Mouse (Mus musculus) fat pad, adult 2 months (tissue): ENCODE results near the gene Tbc1d16.

Experiments
- DNase-seq: peaks from one replicate; pipeline ENCODE4 v3.0.0-alpha.2; 2011; ENCODE audit warnings: low read depth, low spot score; ENCODE audit errors: extremely low read depth

Gene Tbc1d16

DNA sequence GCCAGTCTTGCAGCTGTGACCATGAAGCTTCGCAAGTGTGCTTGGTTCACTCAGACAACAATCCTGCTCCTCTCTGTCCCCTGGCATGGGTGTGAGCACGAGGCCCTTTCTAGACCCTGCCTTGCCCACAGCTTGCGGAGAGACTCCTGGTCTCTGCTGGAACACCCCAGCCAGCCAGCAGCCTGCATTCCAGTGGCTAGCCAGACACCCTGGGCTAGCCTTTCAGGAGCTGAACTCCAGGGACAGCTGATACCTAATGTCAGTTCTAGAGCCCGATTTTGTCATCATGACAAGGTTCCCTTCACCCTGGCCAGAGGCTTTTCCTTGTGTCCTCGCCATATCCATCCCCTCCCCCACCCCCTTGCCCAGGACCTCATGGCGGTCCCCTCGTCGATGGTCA, 81.1 kb downstream of the Tbc1d16 start:
- no peak for DNase-seq

DNA sequence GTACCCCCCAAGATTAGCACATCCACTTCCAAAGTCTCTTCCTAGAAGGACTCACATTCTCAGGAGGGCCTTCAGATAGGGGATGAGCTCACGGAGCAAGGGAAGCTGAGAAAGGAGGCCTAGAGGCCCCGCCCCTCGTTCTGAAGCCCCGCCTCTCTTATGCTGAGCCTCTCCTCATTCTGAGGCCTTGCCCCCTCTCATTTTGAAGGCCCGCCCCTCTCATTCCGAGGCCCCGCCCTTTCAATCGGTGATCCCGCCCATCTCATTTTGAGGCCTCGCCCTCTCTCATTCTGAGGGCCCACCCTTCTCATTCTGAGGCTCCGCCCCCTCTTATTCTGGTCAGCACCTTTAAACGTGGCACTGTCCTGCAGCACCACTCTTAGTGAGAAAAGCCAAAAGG, 82.2 kb downstream of the Tbc1d16 start:
- DNase-seq, result no peak

DNA sequence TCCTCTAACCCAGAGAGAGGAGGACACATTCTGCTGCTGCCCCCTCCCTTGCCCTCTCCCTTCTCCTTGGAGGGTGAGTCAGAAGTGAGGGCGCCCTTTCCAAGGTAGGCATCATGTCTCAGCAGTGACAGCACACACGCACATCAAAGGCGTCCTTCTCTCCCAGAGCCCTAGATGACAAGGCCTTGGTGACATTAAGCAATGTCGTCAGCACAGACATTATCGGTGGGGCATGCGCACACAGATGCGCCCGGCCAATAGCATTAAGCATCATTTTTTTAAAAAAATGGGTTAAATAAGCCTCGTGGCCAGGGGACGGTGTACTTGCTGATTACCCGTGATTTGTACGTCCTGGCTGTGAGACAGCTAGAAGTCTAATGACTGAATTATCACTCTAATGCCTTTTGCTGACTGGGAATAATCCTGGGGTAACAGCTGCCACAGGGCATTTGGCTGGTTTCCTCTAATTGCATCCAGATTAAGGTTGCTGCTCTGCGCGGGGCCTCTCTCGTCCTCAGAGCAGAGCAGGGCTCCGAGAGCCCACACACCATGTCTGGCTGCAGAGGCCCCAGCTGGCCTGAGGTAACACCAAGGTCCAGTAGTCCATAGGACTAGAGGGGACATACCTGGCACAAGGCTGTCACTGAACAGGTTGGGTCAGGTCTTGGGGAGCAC, 83.4 kb downstream of the Tbc1d16 start:
- no peak for DNase-seq

DNA sequence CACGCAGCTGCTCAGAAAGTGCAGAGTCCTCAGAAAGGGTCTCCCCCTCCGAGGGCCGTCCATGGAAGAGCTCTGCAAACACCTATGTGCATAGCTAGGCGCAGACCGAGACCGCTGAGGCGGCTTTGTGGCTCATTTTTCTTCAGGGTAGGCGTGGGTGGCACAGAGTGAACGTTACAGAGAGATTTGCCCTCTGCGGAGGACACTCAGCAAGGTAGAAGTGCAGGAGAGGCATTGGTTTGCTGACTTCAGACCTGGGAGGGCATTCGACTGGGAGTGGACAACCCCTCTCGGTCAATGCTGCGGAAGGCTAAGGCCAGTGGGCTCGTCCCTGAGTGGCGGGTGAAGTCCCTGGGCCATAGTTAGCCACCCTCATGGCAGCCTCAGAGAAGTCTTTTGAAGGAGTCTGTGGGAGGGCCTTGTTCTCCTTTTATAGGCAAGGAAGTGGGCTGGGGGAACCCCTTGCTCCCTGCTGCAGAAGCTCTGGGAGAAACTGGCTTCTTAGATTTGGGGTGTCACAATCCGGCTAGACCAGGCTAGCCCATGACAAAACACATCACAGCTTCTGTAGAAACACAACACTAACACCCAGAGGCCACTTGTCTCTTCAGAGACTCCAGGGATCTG, 84.8 kb downstream of the Tbc1d16 start:
- no peak for DNase-seq

DNA sequence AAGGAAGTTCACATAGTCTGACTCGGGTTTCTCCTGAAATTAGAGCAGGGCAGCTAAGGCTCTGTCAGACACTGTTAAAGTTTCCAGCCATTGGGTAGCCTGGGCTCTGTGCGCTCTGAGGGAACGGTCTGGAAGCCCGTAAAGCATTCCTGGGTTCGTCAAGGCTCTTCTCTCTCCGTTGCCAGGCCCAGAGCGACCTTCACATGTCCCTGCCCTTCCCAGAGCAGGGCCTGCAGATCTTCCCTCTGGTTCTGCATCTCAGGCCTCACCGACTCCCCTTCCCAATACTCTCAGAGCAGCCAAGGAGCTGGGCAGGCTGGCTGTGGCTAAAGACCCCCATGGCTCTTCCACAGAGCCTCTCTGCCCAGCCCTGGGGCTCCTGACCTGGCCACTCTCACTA, 85.7 kb downstream of the Tbc1d16 start:
- no peak for DNase-seq

DNA sequence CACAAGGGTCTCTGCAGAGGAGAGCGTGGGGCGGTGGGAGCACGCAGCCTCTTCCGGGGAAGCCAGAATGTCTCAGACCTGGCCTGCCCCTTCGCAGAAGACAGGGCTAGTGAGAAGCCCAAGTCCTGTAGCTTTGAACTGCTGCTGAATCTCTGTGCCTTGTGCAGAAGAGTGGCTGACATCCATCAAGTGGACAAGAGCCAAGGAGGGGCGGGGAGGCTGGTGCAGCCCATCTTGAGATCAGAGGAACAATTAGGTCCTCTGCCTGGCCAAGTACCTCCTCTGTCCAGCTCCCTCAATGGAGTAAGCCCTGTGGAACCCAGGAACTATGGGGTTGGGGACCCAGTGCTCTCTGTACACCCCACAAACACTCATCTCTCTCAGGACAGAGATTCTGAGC, 89.3 kb downstream of the Tbc1d16 start:
- DNase-seq, result no peak

DNA sequence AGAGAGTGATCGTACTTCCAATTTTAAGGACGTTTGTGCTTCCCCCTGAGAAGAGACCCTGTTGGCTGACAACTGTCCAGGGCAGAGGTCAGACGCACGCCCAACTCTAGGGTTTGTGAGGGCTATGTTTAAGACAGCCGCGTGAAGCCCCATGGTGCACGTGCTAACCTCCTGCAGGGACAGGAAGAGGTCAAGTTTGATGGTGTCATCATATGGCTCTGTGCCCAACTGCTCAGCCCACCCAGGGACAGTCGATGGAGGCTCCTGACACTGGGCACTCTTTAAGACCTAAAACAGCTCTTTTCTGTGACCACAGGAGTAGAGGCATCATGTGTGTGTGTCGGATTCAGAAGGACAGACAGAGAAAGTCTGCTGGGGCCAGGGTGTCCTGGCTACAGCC, 90.1 kb downstream of the Tbc1d16 start:
- DNase-seq, result no peak

DNA sequence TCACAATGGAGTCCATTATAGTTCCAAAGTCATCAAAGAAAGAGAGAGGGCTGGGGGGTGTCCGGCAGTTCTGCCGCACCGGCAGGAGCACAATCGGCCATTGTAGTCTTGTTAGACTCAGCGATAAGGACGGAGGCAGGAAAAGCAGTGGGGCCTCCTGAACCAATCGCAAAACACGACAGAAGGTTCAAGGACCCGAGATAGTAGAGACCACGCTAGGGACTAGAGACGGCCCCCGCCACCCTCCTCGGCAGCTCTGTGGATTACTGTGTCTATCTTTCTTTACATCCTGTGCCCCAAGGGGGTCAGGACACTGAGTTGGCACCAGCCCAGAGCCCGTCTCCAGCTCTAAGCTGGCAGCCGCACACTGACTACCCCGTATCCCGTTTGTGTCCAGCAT, 93.7 kb downstream of the Tbc1d16 start:
- no peak for DNase-seq

DNA sequence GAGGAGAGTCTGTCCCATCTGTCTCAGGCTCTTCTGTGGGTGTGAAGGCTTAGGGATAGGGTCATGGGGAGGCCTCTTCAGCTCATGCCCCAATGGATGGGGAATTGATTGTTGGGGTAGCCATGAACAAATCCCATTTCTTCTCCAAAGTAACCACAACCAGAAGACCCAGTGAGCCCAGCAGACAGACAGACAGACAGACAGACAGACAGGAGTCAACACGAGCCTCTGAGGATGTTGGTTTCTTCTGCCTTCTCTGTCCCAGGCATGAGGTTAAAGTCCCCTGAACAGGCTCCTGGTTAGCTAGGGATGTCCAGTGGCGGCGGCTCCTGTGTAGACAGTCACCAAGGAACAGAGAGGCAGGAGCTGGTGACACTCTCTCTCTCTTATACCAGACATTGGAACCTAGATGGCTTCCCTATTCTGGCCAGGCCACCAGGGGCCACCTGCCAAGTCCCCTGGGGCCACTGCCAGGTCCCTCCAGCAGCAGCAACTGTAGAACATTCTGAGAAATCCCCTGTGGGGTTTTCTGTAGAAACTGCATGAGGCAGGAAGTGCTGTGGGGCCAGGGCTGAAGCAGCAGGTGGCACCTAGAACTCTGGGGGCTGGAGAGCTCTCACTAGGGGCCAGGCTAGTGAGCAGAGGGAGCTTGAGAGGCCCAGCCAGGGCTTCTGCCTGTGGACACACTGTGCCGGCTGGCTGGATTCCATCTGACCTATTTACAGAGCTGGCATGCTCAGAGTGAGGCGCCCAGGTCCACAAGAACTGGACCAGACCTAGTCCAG, 94.7 kb downstream of the Tbc1d16 start:
- no peak for DNase-seq

DNA sequence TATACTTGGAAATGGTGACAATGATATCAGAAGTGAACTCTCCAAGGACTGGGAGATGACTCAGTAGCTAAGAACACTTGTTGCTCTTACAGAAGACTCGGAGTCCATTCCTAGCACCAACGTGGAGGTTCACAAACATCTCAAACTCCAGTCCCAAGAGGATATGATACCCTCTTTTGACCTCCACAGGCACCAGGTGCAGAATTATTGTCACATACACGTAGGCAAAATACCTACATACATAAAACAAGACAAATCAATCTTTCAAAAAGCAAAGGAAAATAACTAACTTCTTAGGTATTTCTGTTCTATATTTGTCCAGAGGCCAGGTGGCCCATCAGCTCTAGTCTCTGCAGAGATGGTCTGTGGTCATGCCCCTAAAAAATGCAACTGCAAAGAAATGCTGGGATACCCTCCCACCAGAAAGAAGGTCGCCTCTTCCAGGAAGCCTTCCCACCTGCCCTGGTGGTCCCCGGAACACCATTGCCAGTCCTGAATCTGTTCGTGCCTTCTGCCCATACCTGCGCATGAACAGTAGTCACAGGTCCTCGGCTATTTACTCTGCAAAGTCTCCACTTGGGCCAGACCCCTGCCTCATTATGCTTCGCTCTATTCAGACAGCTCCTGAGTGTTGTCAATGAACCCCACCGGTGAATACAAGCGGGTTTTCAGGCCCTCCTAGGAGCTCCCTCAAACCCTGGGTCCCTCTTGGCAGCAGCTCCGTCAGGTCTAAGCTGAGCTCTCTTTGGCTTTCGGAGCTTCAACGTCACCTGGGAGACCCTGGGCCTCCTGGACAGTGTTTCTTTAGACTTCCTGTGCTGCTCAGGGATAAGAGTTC, 95.9 kb downstream of the Tbc1d16 start:
- DNase-seq, result no peak

DNA sequence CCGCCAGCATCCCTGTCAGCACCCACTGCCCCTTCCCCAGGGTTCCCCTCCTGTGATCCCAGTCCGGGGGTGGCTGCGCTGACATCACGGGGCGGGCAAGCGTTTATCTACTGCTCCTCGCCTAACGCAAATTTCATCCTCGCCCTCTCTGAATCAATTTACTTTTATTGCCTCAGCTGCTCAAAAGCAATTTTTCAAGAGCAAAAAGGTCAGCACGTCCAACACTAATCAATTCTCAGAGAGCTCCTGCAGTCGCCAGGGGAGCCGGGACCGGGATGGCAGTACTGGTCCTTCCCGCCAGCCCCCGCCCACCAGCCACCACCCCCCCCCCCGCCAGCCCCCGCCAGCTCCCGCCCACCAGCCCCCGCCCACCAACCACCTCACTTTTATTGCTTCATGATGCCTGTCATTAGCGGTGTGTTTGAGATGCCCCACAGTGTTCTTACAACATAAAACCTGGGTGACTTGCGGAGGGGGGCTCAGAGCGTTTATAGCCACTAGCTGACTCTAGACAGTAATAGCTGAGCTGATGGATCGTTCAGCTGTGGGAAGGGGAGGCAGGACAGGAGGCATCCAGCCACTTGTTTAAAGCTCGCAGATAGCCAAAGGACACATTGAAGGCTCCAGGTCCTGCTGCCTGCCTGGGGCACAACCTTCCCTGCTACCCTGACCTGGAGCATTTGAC, 98.1 kb downstream of the Tbc1d16 start:
- DNase-seq, result no peak

DNA sequence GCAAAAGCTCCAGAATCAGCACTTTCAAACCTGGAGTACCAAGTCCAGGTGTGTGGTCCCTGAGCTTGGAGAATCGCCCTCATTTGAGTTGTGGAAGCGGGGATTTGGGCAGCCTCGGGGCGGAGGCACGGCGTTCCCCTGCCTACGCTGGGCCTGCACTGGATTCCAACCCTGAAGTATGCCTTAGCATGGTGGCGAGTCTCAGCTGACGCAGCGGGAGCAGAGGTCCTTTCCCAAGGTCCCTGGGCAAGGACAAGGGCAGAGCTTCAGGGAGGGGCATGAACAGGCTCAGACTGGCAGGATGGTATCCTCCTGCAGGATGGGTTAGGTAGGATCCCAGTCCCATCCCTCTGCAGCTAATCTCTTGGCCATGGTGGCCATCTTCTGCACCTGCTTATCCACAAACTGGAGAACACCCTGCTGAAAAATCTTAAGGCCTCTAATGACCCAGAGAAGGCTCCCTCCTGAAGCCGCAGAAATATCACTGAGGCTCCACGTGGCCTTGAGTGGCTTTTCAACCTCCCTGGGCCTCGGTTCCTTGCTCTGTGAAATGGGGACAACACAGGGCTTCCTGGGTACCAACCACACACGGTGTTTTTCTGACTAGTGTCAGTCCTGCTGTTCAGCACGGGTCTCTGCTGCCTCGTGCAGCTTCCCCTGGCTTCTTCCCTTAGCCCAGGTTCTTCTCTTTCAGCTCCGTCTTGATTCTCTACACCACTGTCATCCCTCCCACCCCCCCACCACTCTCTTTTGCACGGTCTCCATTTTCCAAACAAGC, 98.8 kb downstream of the Tbc1d16 start:
- no peak for DNase-seq

DNA sequence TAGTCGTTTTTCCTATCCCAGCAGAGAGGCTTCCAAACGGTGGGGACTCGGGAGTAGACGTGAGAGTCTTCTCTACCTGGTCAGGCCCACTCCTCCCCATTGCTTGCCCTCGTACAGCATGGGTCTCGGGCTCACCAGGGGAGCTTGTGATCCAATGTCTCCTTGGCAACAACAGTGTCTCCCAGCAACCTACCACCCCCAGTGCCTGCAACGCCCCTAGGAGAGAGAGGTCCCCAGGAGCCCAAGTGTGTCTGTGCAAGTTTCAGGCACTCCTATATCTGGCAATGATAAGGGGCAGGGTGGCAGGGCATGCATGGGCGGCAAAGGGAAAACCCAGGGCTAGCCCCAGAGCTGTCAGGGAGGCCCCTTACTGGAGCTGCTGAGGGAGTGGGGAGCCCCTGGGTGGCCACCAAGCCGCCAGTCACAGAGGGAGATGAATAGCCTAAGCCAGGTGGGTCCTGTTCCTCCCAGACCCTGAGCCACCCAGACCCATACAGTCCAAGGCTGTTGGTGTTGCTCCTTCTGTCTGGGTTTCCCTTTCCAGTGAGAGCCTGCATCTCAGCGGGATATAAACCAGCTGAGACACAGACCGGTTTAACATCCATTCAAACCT, 99.5 kb downstream of the Tbc1d16 start:
- DNase-seq, result no peak

DNA sequence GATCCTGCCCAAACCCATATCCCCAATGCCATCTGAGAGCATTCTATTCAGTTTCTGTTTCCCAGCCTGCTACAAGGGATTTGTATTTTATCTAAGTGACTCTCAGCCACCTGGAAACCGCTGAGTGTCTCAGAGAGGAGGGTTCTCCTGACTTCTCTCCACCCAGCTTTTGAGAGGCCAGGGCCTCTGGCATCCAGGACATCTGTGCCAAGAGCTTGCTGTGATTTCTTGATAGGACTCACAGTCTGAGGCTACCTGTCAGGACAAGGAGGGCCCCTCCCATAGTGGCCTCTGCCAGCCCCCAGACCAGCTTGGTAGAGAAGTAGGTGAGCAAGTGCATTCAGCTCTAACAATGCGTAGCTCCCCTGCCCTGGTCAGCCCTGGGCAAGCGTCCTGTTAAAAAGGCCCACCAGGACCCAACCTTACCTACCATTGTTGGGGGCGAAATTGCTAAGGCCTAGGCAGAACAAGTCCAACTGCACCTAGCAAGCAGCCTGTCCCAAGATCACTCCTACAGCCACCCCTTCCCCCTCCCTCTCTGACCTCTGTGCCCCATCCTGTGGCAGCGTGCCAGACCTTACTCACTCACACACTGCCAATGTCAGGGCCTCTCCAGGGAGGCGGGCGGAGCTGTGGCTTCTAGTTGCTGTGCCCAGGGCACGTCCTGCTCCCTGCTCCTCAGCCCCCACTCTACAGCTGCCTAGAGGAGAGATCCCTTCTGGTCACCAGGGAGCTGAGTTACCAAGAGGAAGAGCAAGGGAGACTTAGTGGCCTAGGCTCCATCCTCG, 100.4 kb downstream of the Tbc1d16 start:
- no peak for DNase-seq

DNA sequence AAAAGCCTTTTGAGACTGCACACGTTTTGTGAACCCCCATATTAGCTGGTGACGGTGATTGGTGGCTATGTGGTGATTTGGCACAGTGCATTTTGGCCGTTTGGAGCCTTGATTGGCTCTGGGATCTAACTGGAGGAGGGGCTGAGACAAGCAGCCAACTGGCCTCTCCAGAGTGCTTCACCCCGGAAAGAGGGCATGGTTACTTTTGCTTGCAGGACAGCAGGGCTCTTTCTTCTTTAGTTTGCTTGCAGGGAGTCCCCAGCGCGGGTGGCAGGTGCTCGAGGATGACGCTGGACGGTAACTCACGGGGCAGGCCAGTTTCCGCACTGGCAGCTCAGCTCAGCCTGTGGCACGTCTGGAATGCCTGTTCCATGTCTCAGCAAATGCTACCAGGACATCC, 101.2 kb downstream of the Tbc1d16 start:
- no peak for DNase-seq

DNA sequence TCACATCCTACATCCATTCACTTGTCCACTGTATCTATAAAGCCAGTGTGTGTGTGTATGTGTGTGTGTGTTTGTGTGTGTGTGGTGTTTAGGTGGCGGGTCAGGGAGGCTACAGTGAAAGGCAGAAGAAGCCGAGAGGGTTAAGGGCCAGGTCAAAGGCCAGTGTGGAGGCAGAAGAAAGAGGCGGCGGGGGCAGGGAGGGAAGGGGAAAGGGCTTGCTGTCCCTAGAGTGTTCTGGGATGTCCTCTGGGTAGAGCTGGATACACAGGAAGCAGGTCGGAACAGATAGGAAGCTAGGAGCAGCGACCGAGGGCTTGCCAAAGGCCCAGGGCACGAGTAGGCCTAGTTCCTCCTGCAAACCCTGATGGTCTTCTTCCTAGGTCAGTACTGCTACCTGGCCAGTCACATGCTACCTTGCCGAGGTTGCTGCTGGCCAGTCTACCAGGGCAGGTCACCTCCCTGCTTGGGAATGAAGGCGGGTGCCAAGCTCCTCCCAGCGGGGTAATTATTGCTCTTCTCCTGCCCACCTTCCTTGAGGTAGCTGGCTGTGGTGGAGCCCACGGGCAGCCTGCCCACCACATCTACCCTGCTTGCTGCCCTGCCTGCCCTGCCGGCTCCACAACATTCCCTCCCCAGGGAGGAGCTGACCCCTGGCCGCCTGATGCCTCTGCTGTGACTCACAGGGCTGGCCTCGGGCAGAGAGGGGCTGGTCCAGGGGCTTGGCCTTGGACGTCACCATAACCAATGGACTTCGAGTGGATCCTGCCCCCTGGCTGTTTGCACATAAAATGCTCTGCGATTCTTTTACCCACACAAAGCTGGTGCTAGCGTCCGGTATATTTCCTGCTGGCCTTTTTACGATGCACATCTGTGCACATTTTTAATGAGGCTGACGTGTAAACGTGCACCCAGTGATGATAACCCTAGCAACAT, 102.1 kb downstream of the Tbc1d16 start:
- DNase-seq, result peak; percentile 78

DNA sequence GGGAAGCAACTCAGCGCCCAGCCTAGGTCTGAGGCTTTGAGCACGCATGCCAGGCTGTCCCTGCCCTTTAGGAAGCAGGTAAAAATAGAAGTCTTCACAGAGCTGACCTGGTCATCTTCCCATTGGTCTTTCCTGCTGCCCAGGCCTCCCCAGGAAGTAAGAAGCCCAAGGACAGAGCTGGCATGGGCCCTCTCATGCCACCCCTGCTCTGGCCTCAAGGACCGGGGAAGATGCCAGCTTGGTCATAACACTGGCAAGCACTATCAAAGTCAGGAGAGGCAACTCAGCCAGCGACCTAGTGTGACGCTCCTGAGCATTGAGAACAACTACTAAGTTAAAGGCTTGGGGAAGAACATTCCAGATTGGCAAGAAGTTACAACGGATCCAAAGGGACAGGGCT, 103.8 kb downstream of the Tbc1d16 start:
- DNase-seq, result no peak
